Mouse (Mus musculus) kidney, postnatal 36 days (tissue): Measurements from ENCODE around the gene Polr1d.

Experiments
- DNase-seq, 2 experiments: peaks; one replicate each; pipeline ENCODE4 v3.0.0; 2021 to 2022; ENCODE audit warnings: mixed read lengths in 2 of 2

Gene Polr1d

DNA sequence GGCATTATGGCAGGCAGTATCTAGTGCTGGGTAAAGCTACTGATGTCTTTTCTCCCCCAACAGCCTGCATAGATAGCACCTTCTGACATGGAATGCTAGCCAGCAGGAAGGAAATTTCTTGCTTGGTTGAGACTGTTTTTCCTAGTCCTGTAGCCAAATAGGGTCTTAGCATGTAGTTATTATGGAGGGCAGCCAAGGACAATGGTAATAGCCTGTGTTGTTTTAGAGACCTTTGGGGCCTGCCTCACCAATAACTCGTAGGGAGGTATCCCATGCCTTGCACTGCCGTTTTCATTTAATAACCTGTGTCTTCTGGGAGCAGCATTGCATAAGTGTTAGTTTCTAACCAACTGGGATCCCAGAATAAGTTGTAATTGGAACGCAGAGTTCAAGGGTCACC lies 13.0 kb downstream of the Polr1d start:
- DNase-seq = no peak

- no peak for DNase-seq
Observed at GRCm38 (mm10) chr5:147090256-147090963, 13.6 kb downstream of the Polr1d start.

- no peak for DNase-seq
Observed at GRCm38 (mm10) chr5:147092448-147092847, 15.6 kb downstream of the Polr1d start.

DNA sequence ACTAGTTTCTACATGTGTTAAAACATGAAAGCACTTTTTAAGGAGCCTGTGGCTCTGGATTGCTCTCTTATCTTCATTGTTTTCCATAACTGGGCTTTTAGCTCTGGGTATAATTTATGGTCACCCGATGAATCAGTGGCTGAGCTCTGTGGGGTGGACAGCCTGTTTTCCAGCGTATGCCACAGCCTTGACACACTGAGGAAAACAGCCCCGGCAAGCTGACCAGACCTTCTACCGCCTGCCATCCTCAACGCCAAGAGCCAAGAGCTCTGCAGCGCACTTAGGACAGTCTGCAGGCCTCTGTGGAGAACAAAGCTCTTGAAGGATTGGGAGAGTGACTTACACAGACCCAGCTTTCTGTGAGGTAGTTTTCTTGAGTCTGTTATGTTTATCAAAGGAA lies 17.4 kb downstream of the Polr1d start:
- no peak for DNase-seq

- no peak for DNase-seq
Observed at GRCm38 (mm10) chr5:147096586-147096985, 19.7 kb downstream of the Polr1d start.

DNA sequence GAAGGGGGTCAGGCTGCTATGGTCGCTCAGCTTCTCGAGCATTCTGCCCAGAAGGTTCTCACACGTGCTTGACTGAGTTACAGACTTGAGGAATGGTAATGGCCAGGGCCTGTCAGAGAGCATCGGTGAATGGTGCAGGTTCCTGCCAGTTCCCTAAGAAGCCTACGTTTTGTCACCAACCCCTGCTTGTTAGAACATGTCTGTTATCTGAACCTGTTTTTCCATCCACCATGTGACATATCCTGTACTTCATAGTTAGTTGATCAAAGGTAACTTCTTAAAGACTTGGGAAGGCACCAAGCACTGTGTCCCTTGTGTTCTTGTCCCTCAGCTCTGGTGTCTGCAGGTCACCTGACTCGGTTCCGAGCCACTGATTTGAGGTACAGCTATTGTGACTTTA lies 21.8 kb downstream of the Polr1d start:
- no peak for DNase-seq

DNA sequence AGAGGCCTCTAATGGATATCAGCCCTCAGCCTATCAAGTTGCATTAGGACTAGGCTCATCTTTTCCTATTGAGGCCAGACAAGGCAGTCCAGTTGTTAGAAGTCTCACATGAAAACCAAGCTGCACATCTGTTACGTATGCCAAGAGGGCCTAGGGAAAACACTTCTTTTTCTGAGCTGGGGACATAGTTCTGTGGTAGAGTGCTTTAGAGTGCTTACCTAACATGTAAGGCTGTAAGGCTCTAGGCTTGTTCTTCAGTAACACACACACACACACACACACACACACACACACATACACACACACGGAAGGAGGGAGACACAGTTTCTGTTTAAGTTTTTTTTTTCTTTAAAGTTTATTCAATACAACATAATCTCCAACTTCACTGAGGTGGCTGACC lies 23.3 kb downstream of the Polr1d start:
- DNase-seq = no peak

GRCm38 (mm10) chr5:147102295-147102694 lies 25.4 kb downstream of the Polr1d start:
- DNase-seq = no peak

- DNase-seq = no peak
Observed at GRCm38 (mm10) chr5:147107276-147107675, 30.4 kb downstream of the Polr1d start.

- peak; percentile 41 to 49 for DNase-seq
Observed at GRCm38 (mm10) chr5:147108861-147109591, 32.2 kb downstream of the Polr1d start.

- DNase-seq = no peak
Observed at GRCm38 (mm10) chr5:147114738-147115137, 37.9 kb downstream of the Polr1d start.

- DNase-seq = no peak
Observed at GRCm38 (mm10) chr5:147115631-147116030, 38.8 kb downstream of the Polr1d start.

- no peak for DNase-seq
Observed at GRCm38 (mm10) chr5:147117027-147117426, 40.2 kb downstream of the Polr1d start.

GRCm38 (mm10) chr5:147121146-147121545 lies 44.3 kb downstream of the Polr1d start:
- no peak for DNase-seq

DNA sequence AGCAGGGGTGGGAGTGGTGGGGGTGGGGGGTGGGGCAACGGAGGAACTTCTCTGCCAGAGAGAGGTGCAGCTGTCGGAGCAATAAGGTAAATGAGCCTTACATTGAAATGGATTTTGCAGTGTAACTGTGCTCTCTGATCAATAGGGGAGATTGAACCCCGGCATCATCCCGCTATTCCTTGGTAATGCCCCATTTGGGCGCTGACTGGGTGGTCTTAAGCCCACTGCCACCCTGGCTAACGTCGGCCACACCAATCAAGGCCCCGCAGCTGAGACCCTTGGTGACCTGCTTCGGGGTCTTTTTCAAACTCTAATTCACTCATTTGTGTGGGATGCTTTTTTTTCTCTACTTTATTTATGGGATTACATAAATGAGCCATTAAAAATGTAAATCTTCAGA lies 47.9 kb downstream of the Polr1d start:
- DNase-seq = no peak

- DNase-seq = no peak
Observed at GRCm38 (mm10) chr5:147125542-147126185, 48.8 kb downstream of the Polr1d start.

- no peak for DNase-seq
Observed at GRCm38 (mm10) chr5:147127860-147128259, 51.0 kb downstream of the Polr1d start.

DNA sequence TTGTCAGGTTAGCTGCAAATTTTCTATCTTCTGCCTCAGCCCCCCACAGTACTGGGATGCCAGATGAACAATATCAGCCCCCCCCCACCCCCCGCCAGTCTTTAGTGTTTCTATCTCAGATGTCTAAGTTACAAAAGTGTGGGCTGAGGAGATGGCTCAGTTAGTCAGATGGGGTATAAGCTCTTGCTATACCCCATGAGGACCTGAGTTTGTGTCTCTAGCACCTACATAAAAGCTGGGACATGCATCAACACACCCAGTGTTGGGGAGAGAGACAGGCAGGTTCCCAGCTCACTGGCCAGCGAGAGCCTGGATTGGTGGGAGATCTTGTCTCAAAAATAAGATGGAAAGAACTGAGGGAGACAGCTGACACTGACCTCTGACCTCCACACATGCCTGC lies 52.6 kb downstream of the Polr1d start:
- no peak for DNase-seq

- DNase-seq = no peak
Observed at GRCm38 (mm10) chr5:147131912-147132311, 55.1 kb downstream of the Polr1d start.

GRCm38 (mm10) chr5:147133662-147134061 lies 56.8 kb downstream of the Polr1d start:
- DNase-seq = no peak

DNA sequence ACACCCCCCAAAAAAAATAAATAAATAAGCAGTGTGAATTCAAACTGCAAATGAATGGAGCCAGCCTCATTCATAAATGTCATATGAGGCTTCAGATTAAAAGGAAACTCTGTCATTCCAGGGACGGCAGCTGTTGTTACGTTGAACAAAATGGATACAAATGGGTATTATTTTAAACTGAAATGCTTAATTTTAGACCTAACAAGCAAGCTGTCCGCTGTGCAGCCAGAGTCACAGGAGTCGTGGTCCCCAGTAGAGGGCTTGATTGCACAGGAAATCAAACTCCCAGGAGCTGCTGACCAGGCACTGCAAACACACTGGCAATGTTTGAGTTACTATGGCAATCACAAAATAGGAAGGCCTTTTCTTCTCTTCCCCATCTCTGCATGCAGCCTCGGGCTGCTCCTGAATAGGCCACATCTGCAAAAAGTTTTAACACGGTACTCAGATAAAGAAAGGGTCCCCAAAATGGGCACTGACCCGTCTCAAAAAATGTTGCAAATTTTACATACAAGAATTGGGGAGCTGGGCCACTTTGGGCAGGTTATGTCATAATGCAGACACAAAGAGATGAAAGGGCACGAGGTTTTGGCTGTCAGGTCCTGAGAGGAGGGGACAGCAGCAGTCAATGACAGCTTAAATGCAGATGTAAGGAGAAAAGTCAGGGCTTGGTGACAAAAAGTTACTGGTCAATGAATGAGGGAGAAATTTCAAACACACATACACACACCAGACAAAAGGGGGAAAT lies 57.7 kb downstream of the Polr1d start:
- DNase-seq = no peak

- DNase-seq = no peak
Observed at GRCm38 (mm10) chr5:147135089-147135446, 58.2 kb downstream of the Polr1d start.

- no peak for DNase-seq
Observed at GRCm38 (mm10) chr5:147135994-147136393, 59.1 kb downstream of the Polr1d start.
